Mouse (Mus musculus): ENCODE measurements at regions not wholly inside any gene's neighbourhood (a gene's known extent, or its start where the extent isn't known, plus 50 kb on each side); places are given as distances from the start of the nearest gene placed in this dataset.

DNA sequence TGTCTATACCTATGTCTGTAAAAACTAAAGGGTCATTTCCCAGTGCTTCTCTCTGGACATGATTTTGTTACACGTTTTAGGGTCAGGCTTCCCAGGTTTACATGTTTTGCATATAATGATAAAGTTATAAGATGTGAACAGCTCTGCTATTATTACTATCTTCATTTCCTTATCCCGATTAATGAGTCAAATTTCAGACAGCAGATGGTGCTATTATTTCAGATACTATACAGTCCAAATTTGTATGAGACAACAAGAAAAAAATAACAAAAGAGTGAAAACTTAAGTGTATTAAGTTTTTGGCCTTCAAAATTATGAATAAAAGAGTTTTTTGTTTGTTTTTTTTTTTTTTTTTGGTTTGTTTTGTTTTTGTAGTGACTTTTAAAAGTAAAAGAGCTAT, 922.9 kb upstream of the Ppp6c start:
- DNase-seq (ENCODE audit: low read depth, low spot score) = peak; percentile 6

DNA sequence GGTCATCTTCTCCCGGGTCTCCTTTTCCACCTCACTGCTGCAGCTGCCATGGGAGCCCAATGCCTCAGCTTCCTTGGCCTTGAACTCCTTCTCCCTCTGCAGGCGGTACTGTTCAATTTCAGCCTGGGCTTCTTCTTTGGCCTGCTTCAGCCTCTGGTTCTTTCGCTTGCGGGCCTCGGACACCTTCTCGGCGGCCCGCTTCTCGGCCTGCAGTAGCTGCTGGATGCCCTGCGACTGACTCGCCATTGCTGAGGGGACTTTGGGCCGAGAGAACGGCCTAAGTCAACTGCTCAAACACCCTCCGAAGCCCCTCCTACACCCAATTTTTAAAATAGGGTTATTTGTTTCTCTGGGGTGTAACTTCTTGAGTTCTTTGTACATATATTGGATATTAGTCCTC, 901.4 kb upstream of the Ppp6c start:
- DNase-seq (ENCODE audit: low read depth, low spot score) = peak; percentile 2

DNA sequence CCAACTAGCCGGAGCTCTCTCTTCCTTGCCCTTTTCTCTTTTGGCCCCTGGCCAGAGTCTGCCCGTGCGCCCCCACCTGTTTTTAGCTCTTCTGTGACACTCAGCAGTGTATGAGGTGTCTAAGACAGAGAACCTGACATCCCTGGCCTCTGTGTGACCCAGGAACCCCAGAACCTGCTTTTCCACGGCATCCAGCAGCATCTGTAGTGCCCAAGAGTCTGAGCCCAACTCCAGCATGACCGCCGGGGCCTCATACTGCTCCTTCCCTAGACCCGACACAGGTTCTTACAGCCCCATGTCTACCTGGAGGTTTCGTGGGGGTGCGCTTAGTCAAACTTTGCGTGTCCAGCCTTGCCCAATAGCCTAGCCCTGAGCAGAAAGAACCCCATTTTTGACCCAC, 892.9 kb upstream of the Ppp6c start:
- DNase-seq (ENCODE audit: low read depth, low spot score) = no peak

DNA sequence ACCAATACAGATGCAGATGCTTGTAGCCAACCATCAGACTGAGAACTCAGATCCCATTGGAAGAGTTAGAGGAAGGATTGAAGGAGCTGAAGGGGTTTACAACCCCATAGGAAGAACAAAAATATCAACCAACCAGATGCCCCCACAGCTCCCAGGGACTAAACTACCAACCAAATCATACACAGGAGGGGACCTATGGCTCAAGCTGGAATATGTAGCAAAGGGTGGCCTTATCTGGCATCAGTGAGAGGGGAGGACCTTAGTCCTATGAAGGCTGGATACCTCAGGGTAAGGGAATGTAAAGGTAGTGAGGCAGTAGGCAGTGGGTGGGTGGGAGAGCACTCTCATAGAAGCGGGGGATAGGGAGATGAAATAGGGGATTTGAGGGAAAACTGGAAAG, 888.2 kb upstream of the Ppp6c start:
- DNase-seq (ENCODE audit: low read depth, low spot score) = no peak
